Mouse (Mus musculus): Measurements from ENCODE around the gene Cct3. TPM values are rescaled to one million over a fixed set of nuclear protein-coding genes. Genes with fewer than 3 reads are reported as not detected.
"Not testable (repeated sequence)": the region's sequence is repeated elsewhere in the genome, so short reads cannot be mapped to it uniquely, and the experiment has no call there.

Cct3 gene
- polyA plus RNA-seq, 1 experiment, result 205 TPM

- H3K27ac ChIP-seq (ENCODE audit: control insufficient read depth, insufficient read depth, low read length), result no peak overlapping the region
- TF ChIP-seq POLR2A (IDR thresholded peaks at IDR 0.05; ENCODE audit: control insufficient read depth, extremely low read depth, insufficient read depth, low read length, poor library complexity) (no peak), CTCF (IDR thresholded peaks at IDR 0.05; ENCODE audit: borderline replicate concordance, control insufficient read depth, extremely low read depth, insufficient read depth, low read length, poor library complexity) (no peak)
- no peaks in the 10 kb centered on the region for H3K36me3 ChIP-seq (ENCODE audit: control insufficient read depth, insufficient read depth, low read length)
- DNase-seq, result no peak
- no peaks in the 10 kb centered on the region; the same call in 1 of the 2 replicates for H3K27me3 ChIP-seq (ENCODE audit: control insufficient read depth, insufficient read depth, low read length)
- WGBS, result 69% methylated on average over 7 of the region's 7 CpGs
- no peaks in the 10 kb centered on the region for H3K4me1 ChIP-seq (replicated peaks; ENCODE audit: control insufficient read depth, insufficient read depth, low read length)
- H3K4me3 ChIP-seq (ENCODE audit: control insufficient read depth, insufficient read depth, low read length), result no peak overlapping the region
Observed at GRCm38 (mm10) chr3:88256382-88256781, 40.5 kb upstream of the Cct3 start.

- Histone ChIP-seq H3K27me3 (ENCODE audit: control insufficient read depth, insufficient read depth, low read length) (no peaks in the 10 kb centered on the region), H3K36me3 (ENCODE audit: control insufficient read depth, insufficient read depth, low read length) (no peaks in the 10 kb centered on the region), H3K27ac (ENCODE audit: control insufficient read depth, insufficient read depth, low read length) (no peak overlapping the region), H3K4me3 (ENCODE audit: control insufficient read depth, insufficient read depth, low read length) (no peak overlapping the region), H3K4me1 (replicated peaks; ENCODE audit: control insufficient read depth, insufficient read depth, low read length) (no peaks in the 10 kb centered on the region)
- WGBS, result 86% methylated on average over 3 of the region's 3 CpGs
- TF ChIP-seq CTCF (IDR thresholded peaks at IDR 0.05; ENCODE audit: borderline replicate concordance, control insufficient read depth, extremely low read depth, insufficient read depth, low read length, poor library complexity) (no peak), POLR2A (IDR thresholded peaks at IDR 0.05; ENCODE audit: control insufficient read depth, extremely low read depth, insufficient read depth, low read length, poor library complexity) (no peak)
- DNase-seq, result no peak
Observed at GRCm38 (mm10) chr3:88262346-88262745, 34.6 kb upstream of the Cct3 start.

GRCm38 (mm10) chr3:88268014-88268413, 28.9 kb upstream of the Cct3 start:
- 68% methylated on average over 6 of the region's 6 CpGs for WGBS
- not testable (repeated sequence) for DNase-seq; H3K27me3 ChIP-seq (ENCODE audit: control insufficient read depth, insufficient read depth, low read length); H3K4me1 ChIP-seq (replicated peaks; ENCODE audit: control insufficient read depth, insufficient read depth, low read length); H3K27ac ChIP-seq (ENCODE audit: control insufficient read depth, insufficient read depth, low read length); H3K36me3 ChIP-seq (ENCODE audit: control insufficient read depth, insufficient read depth, low read length); H3K4me3 ChIP-seq (ENCODE audit: control insufficient read depth, insufficient read depth, low read length)

- no peaks in the 10 kb centered on the region for H3K36me3 ChIP-seq (ENCODE audit: control insufficient read depth, insufficient read depth, low read length)
- H3K27me3 ChIP-seq (ENCODE audit: control insufficient read depth, insufficient read depth, low read length), result no peaks in the 10 kb centered on the region
- no peak overlapping the region for H3K27ac ChIP-seq (ENCODE audit: control insufficient read depth, insufficient read depth, low read length)
- 91% methylated on average over 5 of the region's 5 CpGs for WGBS
- H3K4me3 ChIP-seq (ENCODE audit: control insufficient read depth, insufficient read depth, low read length), result no peak overlapping the region
- no peak for TF ChIP-seq POLR2A (IDR thresholded peaks at IDR 0.05; ENCODE audit: control insufficient read depth, extremely low read depth, insufficient read depth, low read length, poor library complexity)
- no peak for TF ChIP-seq CTCF (IDR thresholded peaks at IDR 0.05; ENCODE audit: borderline replicate concordance, control insufficient read depth, extremely low read depth, insufficient read depth, low read length, poor library complexity)
- DNase-seq, result no peak
- no peaks in the 10 kb centered on the region for H3K4me1 ChIP-seq (replicated peaks; ENCODE audit: control insufficient read depth, insufficient read depth, low read length)
Observed at GRCm38 (mm10) chr3:88268991-88269390, 27.9 kb upstream of the Cct3 start.

- not testable (repeated sequence) for H3K4me3 ChIP-seq (ENCODE audit: control insufficient read depth, insufficient read depth, low read length); H3K4me1 ChIP-seq (replicated peaks; ENCODE audit: control insufficient read depth, insufficient read depth, low read length); H3K27me3 ChIP-seq (ENCODE audit: control insufficient read depth, insufficient read depth, low read length); H3K36me3 ChIP-seq (ENCODE audit: control insufficient read depth, insufficient read depth, low read length); DNase-seq; H3K27ac ChIP-seq (ENCODE audit: control insufficient read depth, insufficient read depth, low read length)
- 81% methylated on average over 2 of the region's 2 CpGs for WGBS
Observed at GRCm38 (mm10) chr3:88271298-88271697, 25.6 kb upstream of the Cct3 start.

GRCm38 (mm10) chr3:88271859-88272258, 25.1 kb upstream of the Cct3 start:
- Histone ChIP-seq H3K36me3 (ENCODE audit: control insufficient read depth, insufficient read depth, low read length) (no peaks in the 10 kb centered on the region), H3K4me1 (replicated peaks; ENCODE audit: control insufficient read depth, insufficient read depth, low read length) (no peaks in the 10 kb centered on the region), H3K4me3 (ENCODE audit: control insufficient read depth, insufficient read depth, low read length) (no peak overlapping the region), H3K27me3 (ENCODE audit: control insufficient read depth, insufficient read depth, low read length) (no peaks in the 10 kb centered on the region), H3K27ac (ENCODE audit: control insufficient read depth, insufficient read depth, low read length) (no peak overlapping the region)
- no peak for DNase-seq
- TF ChIP-seq CTCF (IDR thresholded peaks at IDR 0.05; ENCODE audit: borderline replicate concordance, control insufficient read depth, extremely low read depth, insufficient read depth, low read length, poor library complexity), result no peak
- 95% methylated on average over 3 of the region's 3 CpGs for WGBS

- no peak for DNase-seq
- Histone ChIP-seq H3K4me1 (replicated peaks; ENCODE audit: control insufficient read depth, insufficient read depth, low read length) (no peaks in the 10 kb centered on the region), H3K27ac (ENCODE audit: control insufficient read depth, insufficient read depth, low read length) (no peak overlapping the region), H3K4me3 (ENCODE audit: control insufficient read depth, insufficient read depth, low read length) (no peak overlapping the region), H3K27me3 (ENCODE audit: control insufficient read depth, insufficient read depth, low read length) (no peaks in the 10 kb centered on the region), H3K36me3 (ENCODE audit: control insufficient read depth, insufficient read depth, low read length) (no peaks in the 10 kb centered on the region)
- TF ChIP-seq POLR2A (IDR thresholded peaks at IDR 0.05; ENCODE audit: control insufficient read depth, extremely low read depth, insufficient read depth, low read length, poor library complexity), result no peak
- 93% methylated on average over 4 of the region's 4 CpGs for WGBS
Observed at GRCm38 (mm10) chr3:88274002-88274401, 22.9 kb upstream of the Cct3 start.
